Mouse (Mus musculus) left cerebral cortex, postnatal 14 days (tissue): ENCODE measurements around the gene Frzb. TPM values are rescaled to one million over a fixed set of nuclear protein-coding genes. Genes with fewer than 3 reads are reported as not detected.

ENCODE experiments used
- DNase-seq, 2 experiments: peaks; one replicate each; pipeline ENCODE4 v3.0.0; 2021 to 2022; ENCODE audit warnings: low spot score in 2 of 2, mixed read lengths in 1 of 2
- intact Hi-C: fragments of 180-260 bp; cut with DNase I; formaldehyde crosslinking; loops from one replicate; pipeline ENCODE4 v1.15.1; 2025
- total RNA-seq, 2 experiments: library from RNA; stranded (reverse); gene quantifications; 2 replicates each; pipeline ENCODE4 v1.2.3; 2021

Frzb gene
- total RNA-seq, 2 experiments from 2014 or later = 18.3 to 26.8 TPM

DNA sequence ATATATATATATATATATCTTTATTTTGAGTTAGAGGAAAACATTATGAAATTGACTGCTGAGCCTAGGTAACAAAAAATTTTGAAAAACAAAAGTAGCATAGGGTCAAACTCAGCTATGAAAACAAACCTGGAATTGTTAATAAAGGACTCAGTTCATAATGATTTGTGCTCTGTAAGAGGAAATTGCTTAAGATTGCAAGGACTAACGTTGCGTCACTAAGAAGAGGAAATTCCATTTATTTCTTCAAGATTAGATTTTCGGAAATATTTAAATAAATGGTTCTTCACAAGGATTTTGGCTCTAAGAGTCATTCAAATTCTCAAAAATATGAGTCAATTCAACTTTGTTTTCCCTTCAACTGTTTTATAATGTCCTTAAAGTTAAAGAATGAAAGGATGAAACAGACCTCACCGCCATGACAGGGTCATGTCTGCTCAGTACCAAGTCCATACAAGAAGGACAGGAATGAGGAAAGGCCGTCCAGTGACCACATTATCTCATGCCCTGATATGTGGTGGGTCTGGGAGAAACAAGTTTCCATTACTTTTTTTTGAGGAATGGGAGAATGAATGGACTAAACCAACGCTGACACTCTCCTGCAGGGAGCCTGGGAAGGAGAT is 14.1 kb downstream of the Frzb start:
- DNase-seq = no peak
- intact Hi-C loops = no loop called here

DNA sequence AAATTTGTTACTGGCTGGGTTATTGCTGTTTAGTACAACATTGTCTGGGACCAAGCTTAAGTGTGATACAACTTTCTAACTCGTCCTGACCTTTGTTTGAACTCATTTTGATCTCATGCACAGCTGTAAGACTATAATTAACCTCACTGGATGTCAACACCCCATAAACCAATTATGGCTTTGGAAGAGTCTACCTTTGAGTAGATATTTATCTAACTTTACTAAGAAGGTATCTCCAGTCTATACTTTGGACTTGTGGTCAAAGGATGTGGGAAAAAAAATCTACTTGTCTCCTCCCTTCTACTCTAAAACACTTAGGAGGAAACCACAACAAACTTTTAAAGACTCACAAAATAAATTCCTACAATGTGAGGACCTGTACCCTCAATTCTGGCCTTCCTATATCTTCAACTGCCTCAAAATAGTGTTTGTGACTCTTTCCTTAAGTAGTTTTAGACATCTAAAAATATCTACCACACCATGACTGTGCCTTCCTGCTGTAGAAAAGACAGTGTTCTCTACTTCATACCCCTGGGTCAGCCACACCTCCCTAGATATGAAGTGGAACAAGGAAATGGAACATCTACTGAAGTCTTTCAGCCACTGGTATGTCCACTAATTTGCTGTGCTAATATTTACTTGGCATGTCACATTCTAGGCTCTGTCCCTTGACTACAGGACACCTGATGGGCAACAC is 16.9 kb downstream of the Frzb start:
- intact Hi-C loops = no loop called here
- no peak for DNase-seq

DNA sequence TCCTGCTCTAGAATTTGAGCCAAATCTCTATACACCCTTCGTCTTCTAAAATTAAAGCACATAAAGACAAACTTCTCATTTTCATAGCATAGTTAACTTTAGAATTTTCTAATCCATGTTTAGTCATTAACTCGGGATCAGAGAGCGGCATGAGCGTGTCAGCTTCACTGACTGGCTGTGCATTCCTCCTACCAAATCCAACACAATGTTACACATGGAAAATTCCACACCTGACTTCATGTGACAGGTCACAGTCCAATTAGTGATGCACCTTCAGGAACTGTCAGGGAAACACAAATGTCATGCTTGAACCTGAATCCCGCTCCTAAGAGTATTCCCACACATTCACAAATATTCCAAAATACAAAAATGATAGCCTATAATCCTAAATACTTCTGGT is 24.3 kb downstream of the Frzb start:
- intact Hi-C loops = no loop called here
- no peak for DNase-seq

DNA sequence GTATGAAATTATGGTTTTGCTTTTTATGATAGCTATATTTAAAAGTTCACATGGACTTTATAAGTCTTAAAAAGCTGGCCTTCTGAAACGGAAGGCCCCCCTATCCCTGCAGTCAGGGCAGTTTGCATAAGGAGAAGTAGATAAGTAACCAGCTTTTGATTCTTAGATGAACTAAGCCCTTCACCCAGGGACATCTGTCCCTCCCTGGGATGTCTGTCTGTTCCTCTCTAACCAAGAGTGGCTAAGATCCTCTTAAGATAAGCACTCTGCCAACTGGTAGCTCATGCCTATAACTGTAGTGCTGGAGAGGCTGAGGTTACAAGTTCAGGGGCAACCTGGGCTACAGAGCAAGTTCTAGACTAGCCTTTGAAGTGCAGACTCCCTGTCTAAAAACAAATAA is 25.4 kb downstream of the Frzb start:
- intact Hi-C loops = no loop called here
- no peak for DNase-seq

DNA sequence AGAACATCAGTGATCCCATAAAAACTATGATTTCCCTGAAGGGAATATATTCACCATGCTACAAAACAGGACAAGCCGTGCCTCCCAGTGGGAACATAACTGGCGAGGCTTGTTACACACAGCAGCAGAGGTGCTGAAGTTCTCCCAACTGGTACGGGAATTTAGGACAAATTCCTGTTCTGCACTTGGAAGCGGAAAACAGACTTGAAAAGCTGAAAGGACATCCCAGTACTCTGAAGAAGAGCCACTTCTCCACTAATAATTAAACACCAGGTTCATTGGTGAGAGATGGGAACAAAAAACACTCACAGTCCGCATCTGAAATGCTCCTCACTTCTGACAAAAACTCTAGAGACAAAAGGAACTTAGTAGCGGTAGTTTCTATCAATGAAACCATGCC is 31.1 kb downstream of the Frzb start:
- intact Hi-C loops = no loop called here

DNA sequence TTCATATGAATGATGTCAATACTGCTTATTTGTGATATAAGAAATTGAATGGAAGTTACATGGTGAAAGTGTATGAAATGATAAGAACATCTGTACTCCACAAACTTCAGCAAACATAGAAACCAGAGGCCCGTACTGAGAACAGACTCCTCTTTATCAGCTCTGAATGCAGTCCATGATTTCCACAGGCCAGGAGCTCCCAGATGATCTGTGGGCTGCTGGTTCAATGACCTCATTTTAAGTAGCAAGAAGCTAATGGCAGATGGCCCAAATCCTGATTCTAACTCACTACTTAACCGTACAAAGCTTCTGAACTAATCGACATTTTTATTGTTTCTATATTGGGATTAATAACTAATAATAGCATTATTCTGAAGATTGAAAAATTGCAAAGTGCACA is 33.0 kb downstream of the Frzb start:
- no peak for DNase-seq
- intact Hi-C loops = no loop called here

More for the DNA sequence above, 31.1 kb downstream of the Frzb start:
- no peak for DNase-seq

DNA sequence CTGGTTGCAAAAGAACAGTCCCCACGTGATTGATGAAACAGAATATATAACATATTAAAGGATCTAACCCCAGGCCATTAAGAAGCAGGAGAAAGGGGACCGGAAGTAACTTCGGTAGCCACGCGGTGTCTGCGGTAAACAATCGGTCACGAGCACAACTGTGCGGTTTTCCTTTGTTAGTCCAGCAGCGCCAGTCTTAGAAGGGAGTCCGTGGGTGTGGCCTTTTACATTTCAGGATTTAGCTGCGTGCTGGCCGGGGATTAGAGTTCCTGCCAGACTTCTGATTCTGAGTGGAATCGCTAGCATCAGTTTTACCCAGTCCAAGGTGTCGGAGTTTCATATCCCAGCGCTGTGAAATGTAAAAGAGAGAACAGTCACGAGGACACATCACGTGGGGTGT is 34.3 kb downstream of the Frzb start:
- no peak for DNase-seq
- intact Hi-C loops = no loop called here

DNA sequence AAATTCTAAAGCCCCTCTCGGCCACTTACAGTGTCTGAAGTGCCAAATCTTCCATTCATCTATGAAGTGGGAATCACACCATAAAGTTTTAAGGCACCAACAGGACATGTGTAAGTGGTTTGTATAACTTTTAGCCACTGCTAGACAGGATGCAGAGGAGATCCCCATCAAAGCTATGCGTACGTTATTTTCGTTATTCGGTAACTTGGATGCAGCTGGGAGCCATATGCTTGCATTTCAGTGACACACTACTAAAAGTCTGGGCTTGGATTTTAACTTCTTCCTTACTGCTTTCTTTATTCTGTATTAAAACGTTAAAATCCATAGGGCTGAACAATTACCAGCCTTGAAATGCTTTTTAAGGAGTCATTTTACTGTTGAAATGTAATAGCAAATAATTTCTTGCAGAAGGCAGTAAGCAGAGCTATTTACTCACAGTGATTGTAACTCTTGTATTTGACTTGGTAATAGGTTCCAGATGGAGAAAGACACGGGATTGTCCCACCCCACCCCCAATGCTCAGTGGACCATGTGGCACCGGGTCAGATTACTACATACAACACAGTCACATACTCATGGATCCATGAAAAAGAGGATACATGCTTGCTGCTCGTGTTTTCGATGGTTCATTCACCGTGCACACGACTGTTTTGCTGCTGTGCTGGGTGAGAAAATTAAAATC is 37.4 kb downstream of the Frzb start:
- intact Hi-C loops = no loop called here
- DNase-seq = no peak

DNA sequence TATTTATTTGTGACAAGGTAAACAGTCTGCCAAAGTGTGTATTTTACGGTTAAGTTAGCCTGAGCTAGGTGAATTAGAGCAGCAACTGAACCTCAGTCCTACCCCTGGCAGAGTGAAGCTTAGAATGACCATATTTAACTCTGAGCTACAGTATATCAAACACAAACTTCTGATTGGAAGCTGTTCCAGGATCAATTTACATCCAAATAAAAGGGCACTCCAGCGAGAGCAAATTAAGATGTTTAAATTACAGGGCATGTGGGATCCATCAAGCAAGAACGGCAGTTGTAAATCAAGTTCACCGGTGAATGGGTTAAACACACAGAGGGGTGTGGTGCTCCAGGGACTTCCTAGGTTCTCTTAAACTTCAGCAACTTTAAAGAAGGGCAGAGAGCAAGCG is 42.7 kb downstream of the Frzb start:
- DNase-seq = no peak
- intact Hi-C loops = no loop called here

DNA sequence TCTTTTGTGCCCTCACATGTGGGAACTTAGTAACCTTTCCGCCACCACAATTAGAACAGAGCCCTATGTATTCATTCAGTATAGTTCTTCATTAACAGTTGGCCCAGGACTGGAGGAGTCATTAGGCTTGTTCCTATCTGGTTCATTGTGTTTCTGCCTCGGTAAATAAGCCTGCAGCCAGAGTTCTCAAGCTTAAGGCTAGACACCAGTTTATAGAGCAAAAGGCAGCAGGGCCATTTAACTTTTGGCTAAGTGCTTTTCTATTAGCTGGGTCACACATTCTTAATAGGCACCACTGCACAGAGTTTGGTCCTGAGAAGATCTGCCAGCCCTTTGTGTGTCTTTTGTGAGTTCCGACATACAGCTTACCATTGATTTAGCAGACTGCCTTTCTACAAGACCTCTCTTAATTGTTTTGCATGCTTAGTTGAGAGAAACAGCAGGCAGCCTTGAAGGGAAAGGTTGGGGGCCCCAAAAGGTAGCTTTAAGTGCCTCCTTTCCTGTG is 48.8 kb downstream of the Frzb start:
- intact Hi-C loops = no loop called here
- DNase-seq = no peak

DNA sequence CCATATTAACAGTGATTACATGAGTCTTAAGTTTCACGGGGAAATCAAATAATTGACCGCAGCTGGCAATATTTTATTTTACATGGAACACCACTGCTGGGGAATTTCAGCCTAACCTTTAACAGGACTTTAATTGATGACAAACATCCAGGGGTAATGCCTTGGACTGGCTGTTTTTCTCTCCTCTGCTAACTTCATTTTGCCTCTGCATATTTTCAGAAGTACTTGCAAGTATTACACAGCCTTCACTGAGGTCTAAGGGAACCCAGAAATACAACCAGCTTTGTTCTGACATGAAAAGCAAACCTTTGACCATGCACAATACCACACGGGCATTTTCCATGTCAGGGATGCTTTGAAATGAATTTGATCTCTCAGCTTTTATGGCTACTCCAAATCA is 50.6 kb downstream of the Frzb start:
- intact Hi-C loops = no loop called here

DNA sequence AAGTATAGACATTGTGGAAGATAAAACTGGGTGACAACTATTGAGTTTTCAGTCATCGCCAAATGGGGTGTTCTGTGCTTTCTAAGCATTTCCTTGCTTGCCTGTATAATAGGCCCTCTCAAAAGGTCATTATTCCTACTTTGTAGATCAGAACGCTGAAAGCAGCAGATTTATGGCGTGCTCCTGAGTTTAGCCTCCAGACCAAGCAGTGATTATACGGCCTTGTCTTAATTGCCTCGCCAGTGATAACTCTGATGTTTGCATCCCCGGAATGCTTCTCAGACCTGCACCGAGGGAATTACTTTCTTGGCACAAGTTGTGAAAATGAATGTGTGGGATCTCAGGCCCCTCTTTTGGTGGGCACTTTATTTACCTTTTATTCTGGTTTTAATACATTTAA is 51.4 kb downstream of the Frzb start:
- intact Hi-C loops = no loop called here
- no peak for DNase-seq

More for the DNA sequence above, 50.6 kb downstream of the Frzb start:
- no peak for DNase-seq

DNA sequence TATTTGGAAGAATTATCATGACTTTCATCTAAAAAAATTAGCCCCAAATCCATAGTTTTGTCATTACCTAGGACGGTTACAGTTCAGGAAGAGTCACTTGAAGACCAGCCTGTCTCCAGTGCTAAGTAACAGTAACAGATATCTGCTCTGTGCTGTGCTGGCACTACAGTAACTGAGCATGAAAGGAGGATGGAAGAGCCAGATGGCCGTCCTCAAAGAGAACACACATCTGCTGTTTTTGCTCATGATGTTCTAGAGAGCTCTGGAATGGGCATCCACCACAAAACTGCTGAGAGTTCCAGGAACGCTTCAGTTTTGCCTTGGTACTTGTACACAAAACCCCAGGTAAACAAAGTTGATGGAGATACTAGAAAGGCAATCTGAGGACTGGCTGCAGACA is 59.1 kb downstream of the Frzb start:
- intact Hi-C loops = loop anchor here (2.0 kb wide), 1 partner anchor 60 kb away; no protein-coding TSS in a partner anchor
- DNase-seq = peak; percentile 48 to 57

DNA sequence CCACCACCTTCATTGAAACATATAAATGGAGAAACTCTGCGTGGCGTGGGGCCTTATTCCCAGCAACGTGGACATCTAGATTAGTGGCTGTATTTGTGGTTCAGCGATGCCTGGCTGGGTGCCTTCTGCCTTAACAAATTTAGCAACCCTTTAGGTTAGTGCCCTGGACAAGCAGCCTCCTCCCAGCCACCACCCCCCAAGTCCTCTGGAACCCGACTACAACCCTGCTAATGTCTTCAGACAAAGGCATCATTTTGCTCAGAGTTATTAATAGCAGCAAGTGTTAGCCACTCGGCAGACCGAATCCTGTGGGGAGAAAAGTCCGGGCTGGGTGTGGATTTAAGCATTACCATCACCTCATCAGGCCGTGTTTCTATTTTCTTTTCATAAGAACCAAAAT is 59.8 kb downstream of the Frzb start:
- DNase-seq = no peak
- intact Hi-C loops = loop anchor here (2.0 kb wide), 1 partner anchor 61 kb away; no protein-coding TSS in a partner anchor

DNA sequence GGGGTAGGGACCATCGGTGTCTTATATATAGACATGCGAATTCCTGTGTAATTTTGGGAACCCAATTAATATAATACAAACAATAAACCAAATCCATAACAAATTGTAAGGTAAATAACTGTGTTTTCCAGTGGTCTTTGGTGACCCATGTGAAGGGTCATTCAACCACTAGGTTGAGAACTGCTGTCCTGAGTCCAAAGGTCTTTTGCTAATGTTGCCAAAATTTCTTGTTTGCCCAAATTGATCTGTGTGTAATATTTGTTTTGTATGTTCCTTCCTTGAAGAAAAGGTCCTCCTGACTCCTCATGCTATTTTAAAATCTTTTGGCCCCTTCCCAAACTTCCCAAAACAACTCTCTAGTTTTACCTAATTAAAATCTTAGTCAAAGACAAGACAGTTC is 61.2 kb downstream of the Frzb start:
- no peak for DNase-seq
- intact Hi-C loops = no loop called here

DNA sequence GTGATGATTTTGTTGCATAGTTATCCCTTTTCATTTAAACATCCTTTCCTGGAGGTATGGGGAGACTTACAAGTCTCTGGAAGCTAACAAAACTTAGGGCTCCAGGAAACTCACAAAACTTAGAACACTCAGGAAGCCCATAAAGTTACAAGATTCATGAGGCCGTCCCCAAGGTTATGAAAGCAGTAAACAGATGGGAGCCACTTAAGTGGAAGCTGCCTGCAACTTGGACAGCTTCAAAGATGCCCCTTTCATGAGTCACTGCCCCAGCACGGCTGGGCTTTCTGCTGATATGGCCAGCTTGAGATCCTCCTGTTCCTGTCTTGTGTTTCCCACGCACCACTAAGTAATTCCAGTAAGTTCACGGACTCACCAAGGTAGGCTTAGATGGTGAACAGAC is 63.0 kb downstream of the Frzb start:
- DNase-seq = no peak
- intact Hi-C loops = no loop called here

DNA sequence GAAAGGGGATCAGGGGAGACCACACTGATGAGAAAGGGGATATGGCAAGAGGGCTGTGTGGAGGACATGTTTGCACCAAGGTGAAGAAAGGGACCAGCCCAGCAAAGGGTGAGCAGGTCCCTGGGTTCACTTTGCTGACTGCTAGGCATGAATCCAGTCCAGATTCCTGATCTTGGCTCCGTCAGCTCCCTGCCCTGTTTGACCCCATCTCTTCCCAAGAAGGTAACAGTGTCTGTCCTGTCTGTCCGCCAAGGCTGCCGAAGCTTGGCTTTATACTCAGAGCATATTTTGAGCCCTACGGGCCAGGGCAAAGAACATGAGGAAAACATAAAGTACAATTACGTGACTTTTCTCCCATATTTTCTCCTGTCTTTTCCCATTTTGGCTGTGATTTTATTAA is 67.6 kb downstream of the Frzb start:
- intact Hi-C loops = no loop called here
- DNase-seq = no peak

DNA sequence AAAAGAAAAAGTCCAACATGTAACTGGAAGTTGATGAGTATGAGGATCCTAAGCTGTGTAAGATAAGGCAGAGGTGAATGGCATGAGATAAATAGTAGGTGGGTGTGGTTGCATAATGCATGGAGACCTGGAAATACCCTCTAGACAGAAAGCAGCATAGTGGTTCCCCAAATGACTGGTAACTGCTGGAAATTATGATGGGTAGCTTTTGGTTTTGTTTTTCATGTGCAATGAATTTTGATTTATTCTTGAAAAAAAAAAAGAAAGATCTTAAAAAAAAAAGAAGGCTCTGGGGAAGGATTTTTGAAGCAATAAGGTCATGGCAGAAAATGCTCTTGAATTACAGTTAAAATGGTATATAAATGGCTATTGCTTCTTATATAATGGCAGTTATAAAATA is 72.5 kb downstream of the Frzb start:
- intact Hi-C loops = no loop called here
- no peak for DNase-seq

DNA sequence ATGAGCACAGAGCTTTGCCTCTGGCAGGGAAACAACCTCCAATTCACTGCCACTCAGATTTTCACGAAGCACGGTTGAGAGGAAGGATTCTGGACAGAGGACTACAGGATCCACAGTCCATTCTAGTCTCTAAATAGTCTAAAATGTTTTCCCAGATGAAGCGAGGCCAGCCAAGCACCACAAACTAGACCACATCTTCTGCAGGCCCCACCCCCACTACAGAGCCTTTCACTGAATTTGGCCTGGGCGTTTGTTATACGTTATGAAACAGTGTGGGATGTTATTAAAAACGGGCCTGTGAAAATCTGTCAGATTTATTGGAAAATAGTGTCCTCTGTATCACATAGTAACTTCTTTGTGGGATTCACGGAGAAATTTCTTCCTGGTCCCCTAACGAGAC is 76.0 kb downstream of the Frzb start:
- intact Hi-C loops = no loop called here
- DNase-seq = no peak
